Mouse (Mus musculus) macrophage (primary cell): ENCODE data around the gene Rbm25. TPM values are rescaled to one million over a fixed set of nuclear protein-coding genes. Genes with fewer than 3 reads are reported as not detected.

ENCODE experiments used
- H3K27ac ChIP-seq: fragments of 350-480 bp; formaldehyde crosslinking; 2 replicates; pipeline ENCODE4 v1.9.0; 2021
- H3K36me3 ChIP-seq: fragments of 350-480 bp; formaldehyde crosslinking; 2 replicates; pipeline ENCODE4 v1.9.0; 2021; ENCODE audit errors: inconsistent target
- H3K4me3 ChIP-seq: fragments of 350-480 bp; formaldehyde crosslinking; 2 replicates; pipeline ENCODE4 v1.9.0; 2021; ENCODE audit errors: inconsistent target
- H3K79me2 ChIP-seq: fragments of 350-480 bp; formaldehyde crosslinking; 2 replicates; pipeline ENCODE4 v1.9.0; 2021; ENCODE audit errors: inconsistent target
- WGBS: methylation state at CpG from one replicate; pipeline ENCODE4 v1.1.7; 2026; ENCODE audit warnings: inconsistent platforms; ENCODE audit not compliant: missing documents; 5-methylcytosine and 5-hydroxymethylcytosine counted together
- polyA plus RNA-seq: library from polyadenylated mRNA; stranded (reverse); fragments of 250-400 nt; gene quantifications from 3 replicates; pipeline ENCODE4 v1.2.4, GENCODE M21; 2018; ENCODE audit warnings: inconsistent platforms

Gene Rbm25
- polyA plus RNA-seq, 1 experiment from 2014 or later, result 115 TPM

- no peaks in the 10 kb centered on the region for H3K79me2 ChIP-seq
- H3K27ac ChIP-seq, result no peak overlapping the region
- no peaks in the 10 kb centered on the region for H3K36me3 ChIP-seq
- WGBS, result 73% methylated on average over 5 of the region's 6 CpGs
- H3K4me3 ChIP-seq, result no peak overlapping the region
Observed at GRCm38 (mm10) chr12:83622031-83622755, 8.8 kb upstream of the Rbm25 start.

GRCm38 (mm10) chr12:83624321-83624720 is 6.7 kb upstream of the Rbm25 start:
- 91% methylated on average over 1 of the region's 1 CpGs for WGBS
- no peaks in the 10 kb centered on the region for H3K79me2 ChIP-seq
- H3K27ac ChIP-seq, result no peak overlapping the region
- no peaks in the 10 kb centered on the region for H3K36me3 ChIP-seq
- no peak overlapping the region for H3K4me3 ChIP-seq

- peaks cover 46% of the 10 kb centered on the region for H3K79me2 ChIP-seq
- WGBS, result 2% methylated on average over 52 of the region's 68 CpGs
- peak overlapping the region; percentile 64 for H3K4me3 ChIP-seq
- H3K36me3 ChIP-seq, result no peaks in the 10 kb centered on the region
- H3K27ac ChIP-seq, result peak overlapping the region; percentile 78
Observed at GRCm38 (mm10) chr12:83631743-83632679, 975 bp downstream of the Rbm25 start.

GRCm38 (mm10) chr12:83632680-83633025 is 1.6 kb downstream of the Rbm25 start:
- WGBS, result 2% methylated on average over 19 of the region's 20 CpGs
- peak overlapping the region; percentile 64 for H3K4me3 ChIP-seq
- peaks cover 5% of the 10 kb centered on the region; the same call in 1 of the 2 replicates for H3K36me3 ChIP-seq
- H3K27ac ChIP-seq, result peak overlapping the region; percentile 78
- peaks cover 53% of the 10 kb centered on the region for H3K79me2 ChIP-seq

GRCm38 (mm10) chr12:83633807-83634206 is 2.8 kb downstream of the Rbm25 start:
- Histone ChIP-seq H3K4me3 (peak overlapping the region; percentile 64; the same call in 1 of the 2 replicates), H3K79me2 (peaks cover 64% of the 10 kb centered on the region), H3K36me3 (peaks cover 10% of the 10 kb centered on the region; the same call in 1 of the 2 replicates), H3K27ac (no peak overlapping the region)
- 36% methylated on average over 2 of the region's 2 CpGs for WGBS

GRCm38 (mm10) chr12:83641233-83641632 is 10.2 kb downstream of the Rbm25 start:
- Histone ChIP-seq H3K36me3 (peaks cover 59% of the 10 kb centered on the region), H3K79me2 (peaks cover 100% of the 10 kb centered on the region), H3K4me3 (no peak overlapping the region), H3K27ac (no peak overlapping the region)
- 100% methylated on average over 1 of the region's 2 CpGs for WGBS

- Histone ChIP-seq H3K36me3 (peaks cover 55% of the 10 kb centered on the region), H3K27ac (no peak overlapping the region), H3K79me2 (peaks cover 99% of the 10 kb centered on the region), H3K4me3 (no peak overlapping the region)
- WGBS, result 100% methylated on average over 1 of the region's 1 CpGs
Observed at GRCm38 (mm10) chr12:83643116-83643515, 12.1 kb downstream of the Rbm25 start.

- WGBS, result 58% methylated on average over 3 of the region's 3 CpGs
- H3K4me3 ChIP-seq, result no peak overlapping the region
- no peak overlapping the region for H3K27ac ChIP-seq
- peaks cover 46% of the 10 kb centered on the region for H3K36me3 ChIP-seq
- H3K79me2 ChIP-seq, result peaks cover 97% of the 10 kb centered on the region
Observed at GRCm38 (mm10) chr12:83650346-83650745, 19.3 kb downstream of the Rbm25 start.

GRCm38 (mm10) chr12:83651414-83651813 is 20.4 kb downstream of the Rbm25 start:
- H3K27ac ChIP-seq, result no peak overlapping the region
- no peak overlapping the region for H3K4me3 ChIP-seq
- H3K36me3 ChIP-seq, result peaks cover 39% of the 10 kb centered on the region
- H3K79me2 ChIP-seq, result peaks cover 97% of the 10 kb centered on the region

- no peak overlapping the region for H3K27ac ChIP-seq
- peaks cover 27% of the 10 kb centered on the region for H3K36me3 ChIP-seq
- H3K4me3 ChIP-seq, result no peak overlapping the region
- peaks cover 15% of the 10 kb centered on the region for H3K79me2 ChIP-seq
- WGBS, result 88% methylated on average over 1 of the region's 1 CpGs
Observed at GRCm38 (mm10) chr12:83685466-83685865, 54.4 kb downstream of the Rbm25 start.

GRCm38 (mm10) chr12:83686575-83687350 is 55.7 kb downstream of the Rbm25 start:
- WGBS, result 88% methylated on average over 9 of the region's 9 CpGs
- H3K36me3 ChIP-seq, result peaks cover 15% of the 10 kb centered on the region
- no peak overlapping the region for H3K27ac ChIP-seq
- peaks cover 28% of the 10 kb centered on the region for H3K79me2 ChIP-seq
- no peak overlapping the region for H3K4me3 ChIP-seq

- 2% methylated on average over 37 of the region's 38 CpGs for WGBS
- H3K79me2 ChIP-seq, result peaks cover 40% of the 10 kb centered on the region
- H3K27ac ChIP-seq, result peak within 1 kb of the TSS; percentile 78
- H3K4me3 ChIP-seq, result peak within 1 kb of the TSS; percentile 72
- peaks cover 5% of the 10 kb centered on the region; the same call in 1 of the 2 replicates for H3K36me3 ChIP-seq
Observed at GRCm38 (mm10) chr12:83687934-83688315, 56.9 kb downstream of the Rbm25 start, which contains the start of gene Psen1. TSS of gene Psen1 (plus strand) at chr12:83688152.

GRCm38 (mm10) chr12:83688316-83689086 is 57.5 kb downstream of the Rbm25 start:
- Histone ChIP-seq H3K27ac (peak overlapping the region; percentile 78), H3K36me3 (peaks cover 3% of the 10 kb centered on the region; the same call in 1 of the 2 replicates), H3K79me2 (peaks cover 46% of the 10 kb centered on the region), H3K4me3 (peak overlapping the region; percentile 72)
- WGBS, result under 1% methylated on average over 49 of the region's 49 CpGs

GRCm38 (mm10) chr12:83689087-83689432 is 58.0 kb downstream of the Rbm25 start:
- Histone ChIP-seq H3K36me3 (no peaks in the 10 kb centered on the region), H3K27ac (peak overlapping the region; percentile 78), H3K4me3 (peak overlapping the region; percentile 72), H3K79me2 (peaks cover 51% of the 10 kb centered on the region)
- WGBS, result 4% methylated on average over 6 of the region's 6 CpGs
